Mouse (Mus musculus) cerebellum, adult 2 months (tissue): ENCODE data around the gene Prim2.

Experiments
- CTCF ChIP-seq: fragments of 200-500 bp; IDR thresholded peaks from 2 replicates; pipeline ENCODE4 v1.5.1; 2011; ENCODE audit warnings: low read depth, mild to moderate bottlenecking, control low read depth, low read length, moderate library complexity, borderline replicate concordance; ENCODE audit not compliant: insufficient read depth
- POLR2A ChIP-seq: fragments of 200-500 bp; IDR thresholded peaks from 2 replicates; pipeline ENCODE4 v1.6.1; 2011; ENCODE audit warnings: low read length, control low read depth, borderline replicate concordance; ENCODE audit not compliant: insufficient read depth

GRCm38 (mm10) chr1:33636421-33637195, 33.0 kb downstream of the Prim2 start:
- TF ChIP-seq POLR2A (no peak), CTCF (no peak)
